21 mouse cellular contexts compared by ENCODE assay signal in genomic region chr5:143502899-143503557, GRCm38 (mm10). TPM values are rescaled to one million over a fixed set of nuclear protein-coding genes. Genes with fewer than 3 reads are reported as not detected.
DNase-seq lines count a peak whose midpoint lies in the region; ATAC-seq and TF ChIP-seq lines count a peak whose summit lies in the region.
"Had no signal": no experiment of that assay in that cellular context is flagged by ENCODE, and none has a peak within 500 bp of the region (broad histone marks: within the 10 kb centered on the region; RNA-seq: fewer than 3 reads in every experiment).

No protein-coding gene starts in this region.

- DNase-seq in intestine, embryonic 14.5 days (ENCODE audit: low spot score): no peak
- no peak for DNase-seq in kidney, postnatal 0 days (ENCODE audit: low spot score)
- DNase-seq in kidney, postnatal 10 days: no peak
- peak; percentile 63 to 69 for DNase-seq in kidney, postnatal 36 days
- DNase-seq in embryo, embryonic 10.5 days (ENCODE audit: low spot score): no peak
- DNase-seq: adrenal gland, postnatal 25 days; cerebellum, adult 8-10 months; cerebellum, postnatal 36 days; forebrain, postnatal 0 days; gastrocnemius, postnatal 14 days; heart, adult 18-20 months; lung, postnatal 4 days had no signal

- no peaks in the 10 kb centered on the region for H3K27me3 ChIP-seq in intestine, embryonic 14.5 days (replicated peaks; ENCODE audit: control insufficient read depth, insufficient read depth, low read length)
- no peaks in the 10 kb centered on the region for H3K27me3 ChIP-seq in intestine, postnatal 0 days (replicated peaks; ENCODE audit: control insufficient read depth, insufficient read depth, low read length)
- no peaks in the 10 kb centered on the region for H3K27me3 ChIP-seq in kidney, postnatal 0 days (ENCODE audit: insufficient read depth, low read length)
- H3K27me3 ChIP-seq in stomach, embryonic 15.5 days (replicated peaks): no peaks in the 10 kb centered on the region
- H3K27me3 ChIP-seq: heart, embryonic 13.5 days; hindbrain, embryonic 13.5 days; lung, embryonic 15.5 days; neural tube, embryonic 15.5 days had no signal

- no peaks in the 10 kb centered on the region for H3K4me1 ChIP-seq in intestine, embryonic 14.5 days (replicated peaks; ENCODE audit: control insufficient read depth, insufficient read depth, low read length)
- H3K4me1 ChIP-seq in intestine, postnatal 0 days (replicated peaks; ENCODE audit: control insufficient read depth, insufficient read depth, low read length): no peaks in the 10 kb centered on the region
- no peaks in the 10 kb centered on the region for H3K4me1 ChIP-seq in kidney, postnatal 0 days (replicated peaks; ENCODE audit: insufficient read depth, low read length)
- H3K4me1 ChIP-seq in stomach, embryonic 15.5 days: peaks cover 6% of the 10 kb centered on the region

- no peak overlapping the region for H3K27ac ChIP-seq in intestine, embryonic 14.5 days (ENCODE audit: low read depth)
- H3K27ac ChIP-seq in intestine, postnatal 0 days (ENCODE audit: low read depth, low read length): no peak overlapping the region
- H3K27ac ChIP-seq in kidney, postnatal 0 days: no peak overlapping the region
- H3K27ac ChIP-seq in stomach, embryonic 15.5 days: no peak overlapping the region
- H3K27ac ChIP-seq: heart, embryonic 13.5 days; hindbrain, embryonic 13.5 days; liver, embryonic 14.5 days; lung, embryonic 15.5 days; neural tube, embryonic 15.5 days had no signal

- no peak overlapping the region for H3K4me2 ChIP-seq in intestine, embryonic 14.5 days (ENCODE audit: low read length)
- H3K4me2 ChIP-seq in intestine, postnatal 0 days (replicated peaks; ENCODE audit: low read depth): no peak overlapping the region
- H3K4me2 ChIP-seq in kidney, postnatal 0 days (ENCODE audit: low read length): no peak overlapping the region
- no peak overlapping the region for H3K4me2 ChIP-seq in stomach, embryonic 15.5 days
- H3K4me2 ChIP-seq: heart, embryonic 13.5 days; hindbrain, embryonic 13.5 days; lung, embryonic 15.5 days; neural tube, embryonic 15.5 days had no signal

- H3K4me3 ChIP-seq in intestine, embryonic 14.5 days (ENCODE audit: low read depth, low read length): no peak overlapping the region
- no peak overlapping the region for H3K4me3 ChIP-seq in intestine, postnatal 0 days (ENCODE audit: low read depth, low read length)
- no peak overlapping the region for H3K4me3 ChIP-seq in kidney, postnatal 0 days (replicated peaks; ENCODE audit: low read depth, low read length)
- H3K4me3 ChIP-seq in stomach, embryonic 15.5 days (replicated peaks): no peak overlapping the region
- H3K4me3 ChIP-seq: heart, embryonic 13.5 days; hindbrain, embryonic 13.5 days; layer of hippocampus, adult 2 months; lung, embryonic 15.5 days; neural tube, embryonic 15.5 days had no signal

- H3K9me3 ChIP-seq in intestine, embryonic 14.5 days (ENCODE audit: control insufficient read depth, low read length): no peaks in the 10 kb centered on the region
- no peaks in the 10 kb centered on the region for H3K9me3 ChIP-seq in intestine, postnatal 0 days (ENCODE audit: control insufficient read depth)
- H3K9me3 ChIP-seq in kidney, postnatal 0 days (replicated peaks; ENCODE audit: low read length): no peaks in the 10 kb centered on the region
- H3K9me3 ChIP-seq in stomach, embryonic 15.5 days: no peaks in the 10 kb centered on the region
- H3K9me3 ChIP-seq: heart, embryonic 13.5 days; hindbrain, embryonic 13.5 days; lung, embryonic 15.5 days; neural tube, embryonic 15.5 days had no signal

- peaks cover 54% of the 10 kb centered on the region for H3K36me3 ChIP-seq in intestine, embryonic 14.5 days (ENCODE audit: control insufficient read depth, insufficient read depth, low read length)
- peaks cover 60% of the 10 kb centered on the region for H3K36me3 ChIP-seq in intestine, postnatal 0 days (ENCODE audit: control insufficient read depth, insufficient read depth)
- H3K36me3 ChIP-seq in kidney, postnatal 0 days (ENCODE audit: insufficient read depth, low read length): peaks cover 17% of the 10 kb centered on the region
- peaks cover 33% of the 10 kb centered on the region for H3K36me3 ChIP-seq in stomach, embryonic 15.5 days

- no peak for TF ChIP-seq CTCF in intestine, postnatal 0 days (IDR thresholded peaks at IDR 0.05; ENCODE audit: low read depth)
- TF ChIP-seq CTCF in kidney, postnatal 0 days (IDR thresholded peaks at IDR 0.05; ENCODE audit: low read depth): no peak

- peak; percentile 31; the same call in 1 of the 2 replicates for ATAC-seq in intestine, embryonic 14.5 days (replicated peaks; ENCODE audit: low FRiP score, low TSS enrichment, low read depth)
- ATAC-seq in intestine, postnatal 0 days: no peak
- 0 out of 2 replicates have a peak, but pooled peaks have one; percentile 37 for ATAC-seq in kidney, postnatal 0 days (replicated peaks; ENCODE audit: low FRiP score, low read depth)
- ATAC-seq in stomach, embryonic 15.5 days (ENCODE audit: insufficient read depth, low FRiP score, low read depth): 0 out of 2 replicates have a peak, but pooled peaks have one; percentile 20
- ATAC-seq: forebrain, postnatal 0 days; midbrain, embryonic 16.5 days had no signal

- 90% methylated on average over 19 of the region's 19 CpGs for WGBS in intestine, embryonic 14.5 days
- WGBS in intestine, postnatal 0 days: 90% methylated on average over 19 of the region's 19 CpGs
- 79% methylated on average over 19 of the region's 19 CpGs for WGBS in kidney, postnatal 0 days
- WGBS in stomach, embryonic 15.5 days: 88% methylated on average over 19 of the region's 19 CpGs

- no peak overlapping the region for H3K9ac ChIP-seq in intestine, embryonic 14.5 days (ENCODE audit: low read length)
- no peak overlapping the region for H3K9ac ChIP-seq in intestine, postnatal 0 days (ENCODE audit: low read depth, low read length)
- no peak overlapping the region for H3K9ac ChIP-seq in kidney, postnatal 0 days (ENCODE audit: low read depth, low read length)
- H3K9ac ChIP-seq in stomach, embryonic 15.5 days: no peak overlapping the region
- H3K9ac ChIP-seq: forebrain, postnatal 0 days; heart, embryonic 13.5 days; hindbrain, embryonic 13.5 days; liver, embryonic 14.5 days; lung, embryonic 15.5 days; neural tube, embryonic 15.5 days had no signal

RNA-seq across cellular contexts. Expression of gene Rac1, which starts 24.8 kb away (rescaled TPM):
- polyA plus RNA-seq in intestine, embryonic 14.5 days (2014; fragmentation: Nextera tagmentation; extraction: Ambion mirVana): 439 and 475 TPM in 2 replicates
- 375 and 413 TPM in 2 replicates for polyA plus RNA-seq in intestine, postnatal 0 days (2015; fragmentation: Nextera tagmentation; extraction: Ambion mirVana)
- 453 and 458 TPM in 2 replicates for polyA plus RNA-seq in kidney, postnatal 0 days (2015; fragmentation: Nextera tagmentation; extraction: Ambion mirVana)
- polyA plus RNA-seq in stomach, embryonic 15.5 days (2015; fragmentation: Nextera tagmentation; extraction: Ambion mirVana): 425 and 464 TPM in 2 replicates

RNA-seq across cellular contexts. Expression of gene Daglb, which starts 38.6 kb away (rescaled TPM):
- polyA plus RNA-seq in intestine, embryonic 14.5 days (2014; fragmentation: Nextera tagmentation; extraction: Ambion mirVana): 9.3 and 10.3 TPM in 2 replicates
- polyA plus RNA-seq in intestine, postnatal 0 days (2015; fragmentation: Nextera tagmentation; extraction: Ambion mirVana): 10.6 and 11.4 TPM in 2 replicates
- 4.9 and 5.2 TPM in 2 replicates for polyA plus RNA-seq in kidney, postnatal 0 days (2015; fragmentation: Nextera tagmentation; extraction: Ambion mirVana)
- 10.4 and 11.3 TPM in 2 replicates for polyA plus RNA-seq in stomach, embryonic 15.5 days (2015; fragmentation: Nextera tagmentation; extraction: Ambion mirVana)

Comparison
In these comparisons a context has a peak if more than half of its experiments do, and no peak if none do; other contexts are left out.
1. DNase-seq: peak in kidney, postnatal 36 days (2 of 2); none in intestine, embryonic 14.5 days (single experiment), kidney, postnatal 0 days (single experiment), kidney, postnatal 10 days (single experiment) and embryo, embryonic 10.5 days (single experiment).